Mouse (Mus musculus): ENCODE results near the gene Smtnl2. TPM values are rescaled to one million over a fixed set of nuclear protein-coding genes. Genes with fewer than 3 reads are reported as not detected.
"Not testable (repeated sequence)": the region's sequence is repeated elsewhere in the genome, so short reads cannot be mapped to it uniquely, and the experiment has no call there.

The Smtnl2 gene
- total and polyA plus RNA-seq, 3 experiments: 0.11 TPM; not detected in 2

GRCm38 (mm10) chr11:72436756-72437650 is 25.5 kb upstream of the Smtnl2 start:
- DNase-seq (ENCODE audit: low spot score) (no peak), ATAC-seq (ENCODE audit: extremely low read depth, insufficient number of reproducible peaks, low FRiP score, poor library complexity, severe bottlenecking) (no peak)
- peaks cover 1% of the 10 kb centered on the region for H3K36me3 ChIP-seq (replicated peaks)
- H3K4me3 ChIP-seq (ENCODE audit: low read depth, low read length): no peak overlapping the region
- TF ChIP-seq GATA1 (IDR thresholded peaks at IDR 0.05; ENCODE audit: borderline replicate concordance, low read length) (no peak), CTCF (IDR thresholded peaks at IDR 0.05; ENCODE audit: low read depth, low read length) (no peak), POLR2AphosphoS5 (IDR thresholded peaks at IDR 0.05; ENCODE audit: insufficient replicate concordance, low read depth, low read length) (no peak), GATA2 (IDR thresholded peaks at IDR 0.05; ENCODE audit: borderline replicate concordance, low read depth, low read length) (no peak), TAL1 (conservative IDR thresholded peaks at IDR 0.05; ENCODE audit: low read depth, low read length) (no peak)
- H3K9me3 ChIP-seq (replicated peaks): no peaks in the 10 kb centered on the region
- H3K27me3 ChIP-seq (ENCODE audit: insufficient read depth, low read length): peaks cover 47% of the 10 kb centered on the region
- H3K4me1 ChIP-seq (ENCODE audit: insufficient read depth, low read depth, low read length): peaks cover 14% of the 10 kb centered on the region

GRCm38 (mm10) chr11:72436271-72436670 is 24.8 kb upstream of the Smtnl2 start:
- H3K36me3 ChIP-seq (replicated peaks): no peaks in the 10 kb centered on the region
- ATAC-seq (ENCODE audit: extremely low read depth, insufficient number of reproducible peaks, low FRiP score, poor library complexity, severe bottlenecking) (no peak), DNase-seq (ENCODE audit: low spot score) (no peak)
- no peaks in the 10 kb centered on the region for H3K9me3 ChIP-seq (replicated peaks)
- peaks cover 52% of the 10 kb centered on the region for H3K27me3 ChIP-seq (ENCODE audit: insufficient read depth, low read length)
- no peak for TF ChIP-seq GATA2 (IDR thresholded peaks at IDR 0.05; ENCODE audit: borderline replicate concordance, low read depth, low read length)
- no peak for TF ChIP-seq TAL1 (conservative IDR thresholded peaks at IDR 0.05; ENCODE audit: low read depth, low read length)
- no peak for TF ChIP-seq GATA1 (IDR thresholded peaks at IDR 0.05; ENCODE audit: borderline replicate concordance, low read length)
- no peak for TF ChIP-seq POLR2AphosphoS5 (IDR thresholded peaks at IDR 0.05; ENCODE audit: insufficient replicate concordance, low read depth, low read length)
- TF ChIP-seq CTCF (IDR thresholded peaks at IDR 0.05; ENCODE audit: low read depth, low read length): no peak
- no peak overlapping the region for H3K4me3 ChIP-seq (ENCODE audit: low read depth, low read length)
- peaks cover 13% of the 10 kb centered on the region for H3K4me1 ChIP-seq (ENCODE audit: insufficient read depth, low read depth, low read length)

- DNase-seq (ENCODE audit: low spot score) (no peak), ATAC-seq (ENCODE audit: extremely low read depth, insufficient number of reproducible peaks, low FRiP score, poor library complexity, severe bottlenecking) (no peak)
- H3K36me3 ChIP-seq (replicated peaks): no peaks in the 10 kb centered on the region
- peaks cover 13% of the 10 kb centered on the region for H3K4me1 ChIP-seq (ENCODE audit: insufficient read depth, low read depth, low read length)
- TF ChIP-seq TAL1 (conservative IDR thresholded peaks at IDR 0.05; ENCODE audit: low read depth, low read length) (no peak), GATA2 (IDR thresholded peaks at IDR 0.05; ENCODE audit: borderline replicate concordance, low read depth, low read length) (no peak), CTCF (IDR thresholded peaks at IDR 0.05; ENCODE audit: low read depth, low read length) (no peak), POLR2AphosphoS5 (IDR thresholded peaks at IDR 0.05; ENCODE audit: insufficient replicate concordance, low read depth, low read length) (no peak), GATA1 (IDR thresholded peaks at IDR 0.05; ENCODE audit: borderline replicate concordance, low read length) (no peak)
- H3K9me3 ChIP-seq (replicated peaks): no peaks in the 10 kb centered on the region
- H3K27me3 ChIP-seq (ENCODE audit: insufficient read depth, low read length): peaks cover 52% of the 10 kb centered on the region
- no peak overlapping the region for H3K4me3 ChIP-seq (ENCODE audit: low read depth, low read length)
Observed at GRCm38 (mm10) chr11:72435694-72436045, 24.2 kb upstream of the Smtnl2 start.

- Histone ChIP-seq H3K4me3 (ENCODE audit: low read depth, low read length) (no peak within 1 kb of the TSS), H3K4me1 (ENCODE audit: insufficient read depth, low read depth, low read length) (peaks cover 13% of the 10 kb centered on the region), H3K27me3 (ENCODE audit: insufficient read depth, low read length) (peaks cover 54% of the 10 kb centered on the region), H3K9me3 (replicated peaks) (no peaks in the 10 kb centered on the region), H3K36me3 (replicated peaks) (no peaks in the 10 kb centered on the region)
- DNase-seq (ENCODE audit: low spot score): no peak
- no peak for ATAC-seq (ENCODE audit: extremely low read depth, insufficient number of reproducible peaks, low FRiP score, poor library complexity, severe bottlenecking)
- TF ChIP-seq CTCF (IDR thresholded peaks at IDR 0.05; ENCODE audit: low read depth, low read length): no peak
- TF ChIP-seq GATA1 (IDR thresholded peaks at IDR 0.05; ENCODE audit: borderline replicate concordance, low read length): no peak
- no peak for TF ChIP-seq POLR2AphosphoS5 (IDR thresholded peaks at IDR 0.05; ENCODE audit: insufficient replicate concordance, low read depth, low read length)
- TF ChIP-seq GATA2 (IDR thresholded peaks at IDR 0.05; ENCODE audit: borderline replicate concordance, low read depth, low read length): no peak
- TF ChIP-seq TAL1 (conservative IDR thresholded peaks at IDR 0.05; ENCODE audit: low read depth, low read length): no peak
Observed at GRCm38 (mm10) chr11:72434963-72435693, 23.6 kb upstream of the Smtnl2 start, which contains the start of gene Ggt6. Gene Ggt6 (plus strand): TSS chr11:72435526.

GRCm38 (mm10) chr11:72430311-72431068 is 19.0 kb upstream of the Smtnl2 start:
- not testable (repeated sequence) for H3K36me3 ChIP-seq (replicated peaks); DNase-seq (ENCODE audit: low spot score); ATAC-seq (ENCODE audit: extremely low read depth, insufficient number of reproducible peaks, low FRiP score, poor library complexity, severe bottlenecking); H3K4me3 ChIP-seq (ENCODE audit: low read depth, low read length); H3K9me3 ChIP-seq (replicated peaks)
- Histone ChIP-seq H3K4me1 (ENCODE audit: insufficient read depth, low read depth, low read length) (peaks cover 14% of the 10 kb centered on the region), H3K27me3 (ENCODE audit: insufficient read depth, low read length) (peaks cover 30% of the 10 kb centered on the region)

GRCm38 (mm10) chr11:72429288-72429690 is 17.8 kb upstream of the Smtnl2 start:
- DNase-seq (ENCODE audit: low spot score) (peak; percentile 76), ATAC-seq (ENCODE audit: extremely low read depth, insufficient number of reproducible peaks, low FRiP score, poor library complexity, severe bottlenecking) (peak; percentile 60)
- H3K27me3 ChIP-seq (ENCODE audit: insufficient read depth, low read length): peaks cover 21% of the 10 kb centered on the region
- peaks cover 7% of the 10 kb centered on the region for H3K4me1 ChIP-seq (ENCODE audit: insufficient read depth, low read depth, low read length)
- H3K9me3 ChIP-seq (replicated peaks): no peaks in the 10 kb centered on the region
- H3K4me3 ChIP-seq (ENCODE audit: low read depth, low read length): no peak overlapping the region
- no peak for TF ChIP-seq POLR2AphosphoS5 (IDR thresholded peaks at IDR 0.05; ENCODE audit: insufficient replicate concordance, low read depth, low read length)
- no peak for TF ChIP-seq TAL1 (conservative IDR thresholded peaks at IDR 0.05; ENCODE audit: low read depth, low read length)
- peak; percentile 28 for TF ChIP-seq CTCF (IDR thresholded peaks at IDR 0.05; ENCODE audit: low read depth, low read length)
- TF ChIP-seq GATA2 (IDR thresholded peaks at IDR 0.05; ENCODE audit: borderline replicate concordance, low read depth, low read length): no peak
- TF ChIP-seq GATA1 (IDR thresholded peaks at IDR 0.05; ENCODE audit: borderline replicate concordance, low read length): no peak
- H3K36me3 ChIP-seq (replicated peaks): no peaks in the 10 kb centered on the region

Measured in G1E (cell line).